Mouse (Mus musculus) skeletal muscle tissue, adult 2 months (tissue): ENCODE data around the gene Shisa8.
A peak's percentile ranks its signal among the peaks of the same experiment; 100 is the strongest.
"Not testable (repeated sequence)": the region's sequence is repeated elsewhere in the genome, so short reads cannot be mapped to it uniquely, and the experiment has no call there.

ENCODE experiments used
- DNase-seq: peaks from one replicate; pipeline ENCODE4 v3.0.0-alpha.2; 2012; ENCODE audit warnings: low read depth, low spot score

The Shisa8 gene

DNA sequence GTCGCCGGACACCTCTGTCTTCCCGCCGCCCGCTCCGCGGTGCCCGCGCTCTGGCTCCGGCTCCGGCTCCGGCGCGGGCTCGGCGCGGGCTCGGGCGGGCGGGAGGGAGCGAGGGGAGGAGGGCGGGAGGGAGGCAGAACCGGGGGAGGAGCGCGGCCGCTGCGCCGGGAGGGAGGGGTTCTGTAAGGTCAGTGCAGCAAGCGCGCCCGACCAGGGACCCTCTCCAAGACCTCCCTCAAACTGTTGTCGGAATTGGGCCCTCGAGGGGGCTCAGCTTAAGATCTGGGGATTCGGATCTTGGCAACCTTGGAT, at the start of gene Shisa8:
Shisa8 (minus strand) TSS at position 64 of the 312 bp plus-strand sequence.
- no peak for DNase-seq

- peak; percentile 14 for DNase-seq
These were observed 46.9 kb upstream of the Shisa8 start for GRCm38 (mm10) chr15:82259510-82259909.

GRCm38 (mm10) chr15:82255944-82256383, 43.3 kb upstream of the Shisa8 start:
- no peak for DNase-seq

DNA sequence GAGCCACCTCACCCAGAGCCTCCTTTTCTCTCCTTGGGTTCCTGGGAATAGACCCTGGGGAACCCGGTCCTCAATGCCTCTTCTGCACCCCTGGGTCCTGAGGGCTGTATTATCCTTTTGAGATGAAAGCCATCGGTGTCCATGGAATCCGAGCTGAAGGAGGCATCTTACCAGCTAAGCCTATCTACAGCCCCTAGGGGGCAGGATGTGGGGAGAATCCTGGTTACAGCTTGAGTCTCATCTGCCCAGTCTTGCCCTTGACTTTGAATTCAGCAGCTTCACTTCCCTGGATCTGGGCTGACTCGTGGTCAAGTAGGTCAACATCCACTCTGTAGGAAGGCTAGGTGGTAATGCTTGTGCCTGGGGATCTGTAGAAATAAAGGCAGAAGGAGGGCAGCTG, 42.6 kb upstream of the Shisa8 start:
- no peak for DNase-seq

DNA sequence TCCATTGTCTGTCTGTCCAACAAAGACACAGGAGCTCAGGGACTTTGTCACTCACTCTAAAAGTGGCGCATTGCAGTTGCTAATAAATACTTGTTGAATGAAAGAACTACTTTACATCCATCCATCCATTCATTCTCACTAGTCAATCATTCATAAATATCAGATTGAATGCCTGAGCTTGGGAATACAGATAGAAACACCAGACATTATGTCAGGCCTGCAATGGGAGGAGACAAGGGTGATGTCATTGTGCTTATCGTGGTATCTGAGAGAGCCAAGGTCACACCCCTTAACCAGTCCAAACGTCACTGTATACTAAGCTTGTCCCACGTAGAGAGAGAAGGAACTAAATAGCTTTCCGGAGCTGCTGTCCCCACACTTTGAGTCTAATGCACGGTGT, 39.5 kb upstream of the Shisa8 start, which contains the start of gene 1500009C09Rik:
1500009C09Rik (plus strand) TSS at position 301 of the 400 bp plus-strand sequence.
- no peak for DNase-seq

- DNase-seq = no peak
These were observed 39.0 kb upstream of the Shisa8 start for GRCm38 (mm10) chr15:82251579-82251978.

- DNase-seq = no peak
These were observed 34.6 kb upstream of the Shisa8 start for GRCm38 (mm10) chr15:82247131-82247776.

DNA sequence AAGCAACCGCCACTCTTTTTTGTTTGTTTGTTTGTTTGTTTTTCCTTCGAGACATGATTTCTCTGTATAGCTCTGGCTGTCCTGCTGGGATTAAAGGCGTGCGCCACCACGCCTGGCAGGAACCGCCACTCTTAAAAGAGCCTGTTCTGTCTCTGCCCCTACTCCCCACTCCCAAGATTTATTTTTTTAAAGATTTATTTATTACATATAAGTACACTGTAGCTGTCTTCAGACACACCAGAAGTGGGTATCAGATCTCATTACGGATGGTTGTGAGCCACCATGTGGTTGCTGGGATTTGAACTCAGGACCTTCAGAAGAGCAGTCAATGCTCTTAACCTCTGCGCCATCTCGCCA, 32.2 kb upstream of the Shisa8 start:
- DNase-seq = not testable (repeated sequence)

DNA sequence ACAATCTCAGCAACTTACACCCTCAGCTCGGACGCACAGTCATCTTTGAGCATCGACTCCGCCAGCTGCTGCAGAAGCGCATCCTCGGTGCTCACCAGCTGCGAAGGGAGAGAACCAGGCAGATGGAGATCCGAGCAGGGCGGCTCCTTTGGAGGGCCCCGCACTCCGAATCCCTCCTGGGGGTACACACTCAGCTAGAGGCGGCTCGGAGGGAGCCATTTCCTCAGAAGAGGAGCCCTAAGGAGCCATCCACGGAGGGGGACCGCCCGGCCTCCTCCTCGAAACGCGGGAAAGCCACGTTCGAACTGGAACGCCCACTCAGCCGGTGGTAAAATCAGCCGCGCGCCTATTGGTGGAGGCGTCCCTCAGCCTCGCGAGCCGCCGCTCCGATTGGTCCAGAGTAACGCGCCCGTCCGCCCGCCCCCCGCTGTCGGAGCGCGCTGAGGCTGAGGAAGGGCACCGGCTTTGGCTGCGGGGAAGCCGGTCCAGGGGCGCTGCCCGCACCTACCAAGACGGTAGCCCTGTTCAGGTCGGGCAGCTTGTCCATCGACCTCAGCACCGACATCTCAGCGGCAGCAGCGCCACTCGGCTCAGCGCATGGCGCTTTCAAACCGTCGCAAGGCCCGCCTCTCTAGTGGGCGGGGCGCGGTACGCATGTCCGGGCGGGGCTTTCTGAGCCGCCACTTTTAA, 31.6 kb upstream of the Shisa8 start, which contains the start of gene Cenpm:
Cenpm (minus strand) TSS at position 634 of the 690 bp plus-strand sequence.
- DNase-seq = peak; percentile 70

DNA sequence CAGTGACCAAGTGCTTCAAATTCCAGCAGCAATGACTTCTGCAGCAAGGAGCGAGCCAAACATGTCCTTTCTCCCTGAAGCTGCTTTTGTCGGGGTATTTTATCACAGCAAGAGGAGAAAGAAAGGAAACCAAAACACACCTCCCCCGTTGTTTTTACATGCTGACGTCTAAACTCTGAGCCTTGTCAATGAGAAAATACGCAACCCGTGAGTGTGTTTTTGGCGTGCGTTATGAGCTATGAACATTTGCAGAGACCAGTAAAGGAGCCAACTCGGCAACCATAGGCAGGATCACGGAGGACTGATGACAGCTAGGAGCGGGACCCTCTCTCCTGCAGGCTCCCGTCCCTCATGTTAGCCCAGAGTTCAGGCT, 31.1 kb upstream of the Shisa8 start:
- no peak for DNase-seq

GRCm38 (mm10) chr15:82243311-82243710, 30.7 kb upstream of the Shisa8 start:
- DNase-seq = no peak

DNA sequence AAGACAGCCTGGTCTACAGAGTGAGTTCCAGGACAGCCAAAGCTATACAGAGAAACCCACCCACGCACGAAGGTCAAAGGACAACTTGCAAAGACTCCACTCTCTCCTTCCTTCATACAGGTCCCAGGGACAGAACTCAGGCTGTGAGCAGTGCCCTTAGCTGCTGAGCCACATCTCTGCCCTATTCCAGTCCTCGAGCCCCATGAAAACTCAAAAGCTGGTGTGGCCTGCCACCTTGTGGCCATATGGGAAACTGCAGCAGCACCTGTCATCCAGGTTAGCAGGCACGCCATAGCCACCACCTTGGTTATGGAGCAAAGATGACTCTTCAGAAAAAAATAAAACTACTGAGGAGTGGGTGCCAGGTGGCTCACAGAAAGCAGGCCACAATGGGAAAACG, 23.9 kb upstream of the Shisa8 start:
- peak; percentile 67 for DNase-seq

GRCm38 (mm10) chr15:82235661-82236060, 23.0 kb upstream of the Shisa8 start:
- no peak for DNase-seq

DNA sequence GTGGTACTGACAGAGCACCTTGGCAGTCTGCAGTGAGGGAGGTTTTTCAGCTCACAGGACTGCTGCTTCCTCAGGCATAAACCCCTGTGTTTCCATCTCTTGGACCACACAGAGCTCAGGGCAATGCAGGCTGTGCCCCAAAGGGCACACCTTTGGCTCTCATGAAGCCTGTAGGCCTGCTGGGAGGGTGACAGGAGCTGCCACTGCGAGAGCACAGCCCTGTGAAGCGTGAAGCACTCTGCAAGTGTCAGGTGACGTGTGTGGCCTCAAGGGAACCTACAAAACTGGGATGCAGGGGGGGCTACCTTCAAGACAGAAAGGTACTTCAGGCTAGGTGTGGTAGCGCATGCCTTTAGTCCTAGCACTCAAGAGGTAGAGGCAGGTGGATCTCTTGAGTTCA, 20.0 kb upstream of the Shisa8 start:
- DNase-seq = no peak

- DNase-seq = peak; percentile 61
These were observed 19.2 kb upstream of the Shisa8 start for GRCm38 (mm10) chr15:82231591-82232378.

GRCm38 (mm10) chr15:82231100-82231499, 18.5 kb upstream of the Shisa8 start:
- no peak for DNase-seq

GRCm38 (mm10) chr15:82230098-82230611, 17.5 kb upstream of the Shisa8 start:
- no peak for DNase-seq

DNA sequence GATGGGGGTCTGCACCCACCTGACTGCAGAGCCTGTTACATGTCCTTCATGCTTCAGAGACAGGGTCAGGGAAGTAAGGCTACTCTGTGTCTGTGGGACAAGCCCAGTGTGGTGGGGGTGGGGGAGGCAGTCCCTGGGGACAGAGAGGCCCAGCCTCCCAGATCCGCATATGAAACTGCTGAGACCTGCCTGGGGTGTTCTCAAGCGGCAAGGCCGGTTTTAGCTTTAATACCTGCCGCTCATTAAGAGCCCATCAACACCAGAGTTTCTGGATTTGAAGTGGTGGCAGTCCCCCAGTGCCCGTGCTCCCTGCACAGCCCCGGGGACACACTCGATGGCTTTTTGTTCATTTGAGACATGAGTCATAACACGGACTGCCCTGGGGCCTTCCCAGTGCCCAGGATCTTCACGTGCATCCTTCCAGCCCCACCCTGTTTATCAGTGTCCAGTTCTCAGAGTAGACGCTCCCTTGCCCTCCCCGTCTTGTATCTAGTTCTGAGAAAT, 17.0 kb upstream of the Shisa8 start:
- no peak for DNase-seq

- DNase-seq = no peak
These were observed 13.2 kb upstream of the Shisa8 start for GRCm38 (mm10) chr15:82225769-82226168.

DNA sequence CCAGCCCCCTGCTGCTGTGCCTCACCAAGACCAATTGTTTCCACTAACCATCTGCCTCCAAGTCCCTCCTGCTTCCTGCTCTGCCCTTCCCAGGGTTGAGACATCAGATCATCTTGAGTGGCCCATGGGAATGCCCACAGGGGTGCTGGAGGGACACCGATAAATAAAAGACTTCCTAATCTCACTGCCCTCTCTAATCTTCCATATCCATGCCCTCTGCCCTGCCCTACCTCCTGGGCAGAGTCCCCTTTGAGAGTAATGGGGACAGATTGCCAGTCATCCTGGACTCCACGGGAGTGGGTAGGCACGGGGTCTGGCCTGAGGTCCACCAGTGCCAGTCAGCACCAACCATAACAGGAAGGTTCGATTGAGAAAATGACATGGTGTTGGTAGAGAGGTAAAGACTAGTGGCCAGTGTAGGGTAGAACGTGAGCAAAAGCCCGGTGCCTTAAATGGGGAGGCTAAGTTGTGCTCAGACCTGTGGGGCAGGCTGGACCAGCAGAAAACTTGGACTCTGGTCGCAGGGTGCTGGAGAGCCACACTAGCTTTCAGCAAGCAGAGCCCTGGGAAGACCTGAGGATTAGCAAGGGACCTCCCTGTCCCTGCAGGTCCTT, 12.1 kb upstream of the Shisa8 start:
- no peak for DNase-seq
